Mouse (Mus musculus) limb, embryonic 10.5 days (tissue): ENCODE results near the gene Plagl2. TPM values are rescaled to one million over a fixed set of nuclear protein-coding genes. Genes with fewer than 3 reads are reported as not detected.
"Not testable (repeated sequence)": the region's sequence is repeated elsewhere in the genome, so short reads cannot be mapped to it uniquely, and the experiment has no call there.

ENCODE experiments used
- DNase-seq: peaks from one replicate; pipeline ENCODE4 v3.0.0-alpha.2; 2017; ENCODE audit warnings: low spot score
- H3K27ac ChIP-seq: fragments of 300-500 bp; sonication (generic); 2 replicates; pipeline ENCODE4 v1.5.1; 2016; ENCODE audit warnings: mild to moderate bottlenecking
- H3K27me3 ChIP-seq: fragments of 300-500 bp; sonication (generic); 2 replicates; pipeline ENCODE4 v1.6.1; 2016; ENCODE audit warnings: low read depth, mild to moderate bottlenecking; ENCODE audit not compliant: poor library complexity, severe bottlenecking
- H3K36me3 ChIP-seq: fragments of 300-500 bp; sonication (generic); 2 replicates; pipeline ENCODE4 v1.6.1; 2016; ENCODE audit warnings: mild to moderate bottlenecking, moderate library complexity
- H3K4me1 ChIP-seq: fragments of 300-500 bp; sonication (generic); 2 replicates; pipeline ENCODE4 v1.6.1; 2016
- H3K4me3 ChIP-seq: fragments of 300-500 bp; sonication (generic); 2 replicates; pipeline ENCODE4 v1.5.1; 2016; ENCODE audit warnings: mild to moderate bottlenecking, moderate library complexity
- H3K9me3 ChIP-seq: fragments of 300-500 bp; sonication (generic); replicated peaks from 2 replicates; pipeline ENCODE4 v1.6.1; 2016; ENCODE audit warnings: mild to moderate bottlenecking
- WGBS: fragments of 180-500 bp; shearing (Covaris S2); methylation state at CpG from one replicate; pipeline ENCODE4 v1.1.7; 2016; 5-methylcytosine and 5-hydroxymethylcytosine counted together
- polyA plus RNA-seq: library from polyadenylated mRNA; unstranded; fragments of >200 nt; fragmentation: Nextera tagmentation; extraction: Ambion mirVana; gene quantifications from 2 replicates; pipeline ENCODE4 v1.2.1, GENCODE M21; 2016

Plagl2 gene
- polyA plus RNA-seq: 24.6 and 27.3 TPM in 2 replicates

DNA sequence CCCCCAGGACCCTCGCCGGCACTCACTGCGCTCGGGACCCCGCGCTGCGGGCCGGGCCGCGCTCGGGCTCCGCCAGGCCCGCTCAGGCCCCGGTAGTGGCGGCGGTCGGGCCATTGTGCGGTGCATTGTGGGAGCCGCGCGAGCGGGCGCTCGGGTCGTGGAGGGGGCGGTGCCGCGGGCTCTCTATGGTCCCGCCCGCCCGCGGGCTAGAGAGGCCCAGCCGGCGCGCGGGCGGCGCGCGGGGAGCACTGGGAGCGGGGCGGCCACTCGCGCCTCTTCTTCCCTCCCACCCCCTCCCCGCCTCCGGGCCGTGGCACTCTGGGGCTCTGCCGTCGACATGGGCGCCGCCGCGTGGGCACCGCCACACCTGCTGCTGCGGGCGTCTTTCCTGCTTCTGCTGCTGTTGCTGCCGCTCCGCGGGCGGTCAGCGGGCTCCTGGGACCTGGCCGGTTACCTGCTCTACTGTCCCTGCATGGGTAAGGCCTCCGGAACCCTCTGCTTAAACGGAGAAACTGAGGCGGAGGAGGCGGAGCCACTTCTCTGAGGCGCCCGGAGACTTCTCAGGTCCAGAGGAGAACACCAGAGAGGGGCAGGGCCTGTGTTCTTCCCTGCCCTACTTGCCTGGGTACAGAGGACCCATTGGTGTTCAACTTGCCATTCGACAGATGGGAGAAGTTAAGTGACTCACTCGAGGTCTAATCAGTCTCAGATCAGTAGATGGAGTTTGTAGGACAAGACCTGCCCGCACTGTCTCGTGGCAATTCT lies at the start of gene Plagl2, which contains the start of gene Pofut1:
Gene Plagl2, minus strand, starts transcription at position 177 of the 765 bp plus-strand sequence.
Gene Pofut1, plus strand, starts transcription at position 284 of the 765 bp plus-strand sequence.
- Histone ChIP-seq H3K27ac (peak within 1 kb of the TSS; percentile 99), H3K36me3 (peaks cover 55% of the 10 kb centered on the region), H3K27me3 (no peaks in the 10 kb centered on the region), H3K4me1 (peaks cover 44% of the 10 kb centered on the region), H3K9me3 (no peaks in the 10 kb centered on the region), H3K4me3 (peak within 1 kb of the TSS; percentile 99)
- DNase-seq: peak; percentile 93
- under 1% methylated on average over 71 of the region's 72 CpGs for WGBS

DNA sequence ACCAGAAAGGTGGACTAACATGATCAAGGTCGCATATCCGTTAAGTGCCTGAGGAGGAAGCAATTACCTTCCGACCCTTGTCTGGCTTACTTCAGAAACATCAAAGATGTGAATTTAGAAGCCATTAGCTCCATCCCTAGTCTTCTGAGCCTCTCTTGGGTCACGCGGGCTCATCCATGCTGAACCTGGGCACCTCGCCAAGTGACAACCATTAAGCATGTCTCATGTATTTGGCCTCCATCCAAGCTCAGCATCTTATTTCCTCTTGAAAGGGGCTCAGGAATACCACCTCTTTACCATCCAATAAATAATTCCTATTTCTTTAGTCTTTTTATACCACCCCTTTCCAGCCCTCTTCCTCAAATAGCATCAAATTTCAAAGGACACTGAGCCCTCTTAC lies 46.6 kb upstream of the Plagl2 start:
- 60% methylated on average over 6 of the region's 6 CpGs for WGBS
- DNase-seq: no peak
- no peak overlapping the region for H3K4me3 ChIP-seq

DNA sequence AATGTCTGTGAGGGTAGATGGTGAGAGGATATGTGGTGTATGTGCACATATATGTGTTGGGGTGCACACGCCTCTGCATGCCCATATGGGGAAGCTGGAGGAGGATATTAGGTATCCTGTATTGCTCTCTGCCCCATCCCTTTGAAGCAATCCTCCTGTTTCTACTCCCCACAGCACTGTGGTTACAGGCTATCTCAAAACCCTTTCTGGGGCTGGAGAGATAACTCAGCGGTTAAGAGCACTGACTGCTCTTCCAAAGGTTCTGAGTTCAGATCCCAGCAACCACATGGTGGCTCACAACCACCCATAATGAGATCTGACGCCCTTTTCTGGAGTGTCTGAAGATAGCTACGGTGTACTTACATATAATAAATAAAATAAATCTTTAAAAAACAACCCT lies 45.3 kb upstream of the Plagl2 start:
- H3K9me3 ChIP-seq: no peaks in the 10 kb centered on the region
- H3K4me3 ChIP-seq: no peak overlapping the region
- H3K27ac ChIP-seq: no peak overlapping the region
- H3K36me3 ChIP-seq: no peaks in the 10 kb centered on the region
- 89% methylated on average over 4 of the region's 4 CpGs for WGBS
- H3K27me3 ChIP-seq: no peaks in the 10 kb centered on the region
- peaks cover 7% of the 10 kb centered on the region; the same call in 1 of the 2 replicates for H3K4me1 ChIP-seq
- DNase-seq: no peak

More for the DNA sequence above, 46.6 kb upstream of the Plagl2 start:
- Histone ChIP-seq H3K9me3 (no peaks in the 10 kb centered on the region), H3K27me3 (no peaks in the 10 kb centered on the region), H3K36me3 (no peaks in the 10 kb centered on the region), H3K4me1 (peaks cover 20% of the 10 kb centered on the region), H3K27ac (no peak overlapping the region)

- no peaks in the 10 kb centered on the region for H3K27me3 ChIP-seq
- no peaks in the 10 kb centered on the region for H3K36me3 ChIP-seq
- H3K4me3 ChIP-seq: no peak overlapping the region
- DNase-seq: no peak
- H3K4me1 ChIP-seq: no peaks in the 10 kb centered on the region
- 89% methylated on average over 6 of the region's 6 CpGs for WGBS
- H3K27ac ChIP-seq: no peak overlapping the region
- H3K9me3 ChIP-seq: no peaks in the 10 kb centered on the region
These were observed 42.7 kb upstream of the Plagl2 start for GRCm38 (mm10) chr2:153283919-153284318.

- H3K36me3 ChIP-seq: no peaks in the 10 kb centered on the region
- WGBS: 87% methylated on average over 5 of the region's 5 CpGs
These were observed 37.1 kb upstream of the Plagl2 start for GRCm38 (mm10) chr2:153278357-153278756.

DNA sequence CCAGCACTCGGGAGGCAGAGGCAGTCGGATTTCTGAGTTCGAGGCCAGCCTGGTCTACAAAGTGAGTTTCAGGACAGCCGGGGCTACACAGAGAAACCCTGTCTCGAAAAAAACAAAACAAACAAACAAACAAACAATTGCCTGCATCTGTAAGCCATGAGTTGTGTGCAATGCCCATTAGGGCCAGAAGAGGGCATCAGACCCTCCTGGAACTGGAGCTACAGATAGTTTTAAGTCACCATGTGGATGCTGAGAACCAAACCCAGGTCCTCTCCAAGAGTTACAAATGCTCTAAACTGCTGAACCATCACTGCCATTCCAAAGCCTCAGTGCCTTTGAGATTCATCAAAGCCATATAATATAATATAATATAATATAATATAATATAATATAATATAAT lies 35.6 kb upstream of the Plagl2 start:
- H3K27me3 ChIP-seq, H3K27ac ChIP-seq, H3K36me3 ChIP-seq, H3K9me3 ChIP-seq, DNase-seq, H3K4me3 ChIP-seq: not testable (repeated sequence)
- peaks cover 14% of the 10 kb centered on the region for H3K4me1 ChIP-seq
- 94% methylated on average over 5 of the region's 5 CpGs for WGBS

More at GRCm38 (mm10) chr2:153278357-153278756, 37.1 kb upstream of the Plagl2 start:
- Histone ChIP-seq H3K4me1 (peaks cover 9% of the 10 kb centered on the region), H3K27me3 (no peaks in the 10 kb centered on the region), H3K9me3 (no peaks in the 10 kb centered on the region), H3K27ac (no peak overlapping the region), H3K4me3 (no peak overlapping the region)
- DNase-seq: no peak

DNA sequence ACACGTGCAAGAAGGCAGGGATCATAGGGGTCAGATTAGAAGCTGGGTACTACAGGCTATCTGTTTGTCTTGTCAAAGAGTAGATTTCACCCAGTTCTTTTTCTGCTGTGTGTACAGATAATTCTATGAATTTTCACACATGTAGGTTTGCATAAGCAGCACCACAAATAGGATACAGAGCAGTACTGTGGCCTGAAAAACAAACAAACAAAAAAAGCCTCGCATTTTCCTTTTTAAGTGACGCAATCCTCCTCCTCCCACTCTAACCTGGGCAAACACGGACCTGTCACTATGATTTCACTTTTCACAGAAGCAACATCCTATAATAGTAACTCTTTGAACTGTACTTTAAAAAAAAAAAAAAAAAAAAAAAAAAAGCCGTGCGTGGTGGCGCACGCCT lies 35.2 kb upstream of the Plagl2 start:
- DNase-seq: no peak

DNA sequence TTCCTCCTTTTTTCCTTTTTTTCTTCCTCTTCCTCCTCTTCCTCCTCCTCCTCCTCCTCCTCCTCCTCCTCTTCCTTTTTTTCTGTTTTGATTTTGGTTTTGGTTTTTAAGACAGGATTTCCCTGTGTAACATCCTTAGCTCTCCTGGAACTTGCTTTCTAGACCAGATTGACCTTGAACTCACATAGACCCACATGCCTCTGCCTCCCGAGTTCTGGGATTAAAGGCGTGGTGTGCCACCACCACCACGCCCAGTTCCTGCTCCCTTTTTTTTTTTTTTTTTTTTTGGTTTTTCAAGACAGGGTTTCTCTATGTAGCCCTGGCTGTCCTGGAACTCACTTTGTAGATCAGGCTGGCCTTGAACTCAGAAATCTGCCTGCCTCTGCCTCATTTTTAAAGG lies 34.4 kb upstream of the Plagl2 start:
- not testable (repeated sequence) for H3K4me3 ChIP-seq, H3K27ac ChIP-seq, H3K27me3 ChIP-seq, H3K36me3 ChIP-seq, DNase-seq, H3K9me3 ChIP-seq
- 90% methylated on average over 3 of the region's 3 CpGs for WGBS
- H3K4me1 ChIP-seq: peaks cover 14% of the 10 kb centered on the region

More for the DNA sequence above, 35.2 kb upstream of the Plagl2 start:
- Histone ChIP-seq H3K4me3 (no peak overlapping the region), H3K4me1 (peaks cover 14% of the 10 kb centered on the region), H3K27ac (no peak overlapping the region), H3K36me3 (no peaks in the 10 kb centered on the region), H3K9me3 (no peaks in the 10 kb centered on the region), H3K27me3 (no peaks in the 10 kb centered on the region)
- WGBS: 96% methylated on average over 8 of the region's 8 CpGs

DNA sequence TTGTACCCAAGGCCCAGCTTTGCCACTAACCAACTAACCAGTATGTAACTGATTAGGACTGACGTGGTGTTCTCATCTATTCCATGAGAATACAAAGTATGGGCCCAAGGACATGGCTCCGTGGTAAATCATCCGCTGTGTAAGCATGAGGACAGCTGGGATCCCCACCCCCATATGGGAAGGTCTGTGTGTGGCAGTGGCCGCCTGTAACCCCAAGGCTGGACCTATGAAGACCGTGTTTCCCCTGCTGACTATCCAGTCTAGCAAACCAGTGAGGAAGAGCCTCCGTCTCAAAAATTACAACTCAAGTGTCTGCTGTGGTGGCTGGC lies 33.7 kb upstream of the Plagl2 start:
- no peaks in the 10 kb centered on the region for H3K36me3 ChIP-seq
- DNase-seq: no peak
- no peaks in the 10 kb centered on the region for H3K9me3 ChIP-seq
- peaks cover 16% of the 10 kb centered on the region for H3K4me1 ChIP-seq
- H3K27me3 ChIP-seq: no peaks in the 10 kb centered on the region
- H3K4me3 ChIP-seq: no peak overlapping the region
- no peak overlapping the region for H3K27ac ChIP-seq
- WGBS: 83% methylated on average over 6 of the region's 6 CpGs

DNA sequence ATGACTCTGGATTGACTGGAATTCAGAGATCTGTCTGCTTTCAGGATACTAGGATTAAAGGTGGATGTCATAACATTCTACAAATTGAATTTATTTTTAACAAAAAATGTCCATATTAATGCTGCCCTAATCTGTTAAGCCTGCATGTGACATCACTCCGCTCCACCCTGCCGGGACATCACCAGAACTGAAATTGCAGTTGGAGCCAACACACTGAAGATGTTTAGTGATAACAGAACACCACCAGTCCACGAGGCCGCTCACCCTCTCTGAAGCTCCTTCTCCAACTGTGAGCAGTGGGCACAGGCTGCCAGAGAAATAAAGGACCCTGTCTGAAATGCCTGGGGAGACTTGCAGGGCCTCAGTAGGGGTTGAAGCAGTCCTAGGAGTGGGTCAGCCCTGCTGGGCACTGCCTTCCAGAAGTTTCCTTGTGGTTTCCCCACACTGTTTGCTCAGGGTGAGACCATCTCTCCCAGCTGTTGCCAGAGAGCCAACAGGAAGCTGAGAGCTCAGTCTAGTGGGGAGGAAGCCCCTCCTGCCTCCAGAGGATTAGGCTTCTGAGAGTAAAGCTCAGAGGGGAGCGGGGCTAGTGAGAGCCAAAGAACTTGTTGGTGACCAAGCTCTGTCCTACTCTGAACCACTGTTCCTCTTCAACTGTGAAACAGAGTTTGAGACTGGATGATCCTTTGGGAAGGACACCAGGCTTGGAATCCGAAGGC lies 33.1 kb upstream of the Plagl2 start:
- not testable (repeated sequence) for H3K27ac ChIP-seq, H3K4me3 ChIP-seq, H3K9me3 ChIP-seq, H3K27me3 ChIP-seq, DNase-seq, H3K36me3 ChIP-seq
- H3K4me1 ChIP-seq: peaks cover 19% of the 10 kb centered on the region
- WGBS: 84% methylated on average over 6 of the region's 6 CpGs

DNA sequence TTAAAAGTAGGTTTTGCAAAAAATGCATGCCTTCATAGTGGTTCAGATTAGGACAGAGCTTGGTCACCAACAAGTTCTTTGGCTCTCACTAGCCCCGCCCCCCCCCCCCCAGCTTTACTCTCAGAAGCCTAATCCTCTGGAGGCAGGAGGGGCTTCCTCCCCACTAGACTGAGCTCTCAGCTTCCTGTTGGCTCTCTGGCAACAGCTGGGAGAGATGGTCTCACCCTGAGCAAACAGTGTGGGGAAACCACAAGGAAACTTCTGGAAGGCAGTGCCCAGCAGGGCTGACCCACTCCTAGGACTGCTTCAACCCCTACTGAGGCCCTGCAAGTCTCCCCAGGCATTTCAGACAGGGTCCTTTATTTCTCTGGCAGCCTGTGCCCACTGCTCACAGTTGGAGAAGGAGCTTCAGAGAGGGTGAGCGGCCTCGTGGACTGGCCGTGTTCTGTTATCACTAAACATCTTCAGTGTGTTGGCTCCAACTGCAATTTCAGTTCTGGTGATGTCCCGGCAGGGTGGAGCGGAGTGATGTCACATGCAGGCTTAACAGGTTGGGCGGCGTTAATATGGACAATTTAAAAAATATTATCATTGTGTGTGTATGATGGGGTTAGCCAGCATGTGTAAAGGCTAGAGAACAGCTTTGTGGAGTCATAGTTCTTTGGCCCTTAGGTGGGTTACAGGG lies 29.1 kb upstream of the Plagl2 start:
- H3K27ac ChIP-seq: not testable (repeated sequence)
- 76% methylated on average over 8 of the region's 8 CpGs for WGBS

DNA sequence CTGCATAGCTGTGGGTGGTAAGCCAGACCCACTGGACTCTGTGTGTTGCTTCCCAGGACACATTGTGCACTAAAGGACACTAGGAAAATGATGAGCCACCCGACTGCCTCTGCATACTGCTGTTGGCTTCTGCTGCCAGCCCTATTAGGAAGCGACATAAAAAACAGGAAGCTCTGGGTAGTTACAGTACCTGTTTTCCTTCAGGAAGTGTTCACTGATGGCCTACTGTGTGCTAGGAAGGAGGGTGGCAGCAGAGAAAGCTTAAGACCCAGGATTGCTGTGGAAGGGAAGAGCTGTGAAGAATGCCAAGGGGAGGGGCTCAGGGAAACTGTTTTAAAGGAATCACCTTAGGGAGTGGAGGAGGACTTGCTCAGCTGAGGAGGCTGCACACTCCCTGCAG lies 26.1 kb upstream of the Plagl2 start:
- H3K4me1 ChIP-seq: peaks cover 6% of the 10 kb centered on the region; the same call in 1 of the 2 replicates
- no peak overlapping the region for H3K27ac ChIP-seq
- no peak overlapping the region for H3K4me3 ChIP-seq
- 80% methylated on average over 2 of the region's 2 CpGs for WGBS
- no peak for DNase-seq
- H3K27me3 ChIP-seq: no peaks in the 10 kb centered on the region
- H3K9me3 ChIP-seq: no peaks in the 10 kb centered on the region
- peaks cover 50% of the 10 kb centered on the region for H3K36me3 ChIP-seq

More for the DNA sequence above, 29.1 kb upstream of the Plagl2 start:
- peaks cover 21% of the 10 kb centered on the region for H3K36me3 ChIP-seq
- peaks cover 19% of the 10 kb centered on the region for H3K4me1 ChIP-seq
- H3K9me3 ChIP-seq, H3K4me3 ChIP-seq, H3K27me3 ChIP-seq, DNase-seq: not testable (repeated sequence)

GRCm38 (mm10) chr2:153263053-153263452 lies 21.8 kb upstream of the Plagl2 start:
- H3K9me3 ChIP-seq: no peaks in the 10 kb centered on the region
- no peaks in the 10 kb centered on the region for H3K27me3 ChIP-seq
- H3K4me3 ChIP-seq: no peak overlapping the region
- 89% methylated on average over 7 of the region's 7 CpGs for WGBS
- no peaks in the 10 kb centered on the region for H3K4me1 ChIP-seq
- peaks cover 87% of the 10 kb centered on the region for H3K36me3 ChIP-seq
- H3K27ac ChIP-seq: no peak overlapping the region
- DNase-seq: no peak
